Mouse (Mus musculus) bone marrow macrophage, adult 2 months (primary cell): ENCODE data around the gene Zfp276.

Experiments used
- CTCF ChIP-seq: IDR thresholded peaks from 2 replicates; pipeline ENCODE4 v1.5.1; 2012; ENCODE audit warnings: low read depth, mild to moderate bottlenecking, low read length, moderate library complexity
- POLR2A ChIP-seq: IDR thresholded peaks from 2 replicates; pipeline ENCODE4 v1.6.1; 2012; ENCODE audit warnings: mild to moderate bottlenecking, low read depth, low read length, borderline replicate concordance

DNA sequence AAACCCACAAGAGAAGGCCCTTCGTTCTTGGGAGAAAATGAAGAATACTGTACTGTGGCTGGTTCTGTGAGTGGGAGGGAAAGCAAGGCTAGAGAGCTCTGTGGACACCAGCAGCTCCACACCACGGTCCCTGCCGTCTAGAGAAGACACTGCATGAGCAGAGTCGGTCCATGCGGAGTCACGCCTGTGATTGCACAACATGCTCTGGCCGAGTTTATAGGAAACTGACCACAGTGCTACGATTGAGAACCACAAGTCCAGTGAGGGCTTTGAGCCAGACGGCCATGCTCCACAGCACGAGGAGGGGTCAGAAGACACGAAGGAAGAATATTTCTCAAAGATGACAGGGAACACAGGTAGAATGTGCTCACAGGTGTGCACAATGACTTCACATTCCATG, 44.3 kb downstream of the Zfp276 start:
- TF ChIP-seq POLR2A (no peak), CTCF (no peak)
